Mouse (Mus musculus) right cerebral cortex, postnatal 10 days (tissue): ENCODE data around the gene Hspe1.

ENCODE experiments used
- DNase-seq, 2 experiments: peaks; one replicate each; pipeline ENCODE4 v3.0.0; 2021; ENCODE audit warnings: low spot score in 2 of 2

Gene Hspe1

GRCm38 (mm10) chr1:55134301-55134700 is 46.4 kb downstream of the Hspe1 start:
- no peak for DNase-seq

DNA sequence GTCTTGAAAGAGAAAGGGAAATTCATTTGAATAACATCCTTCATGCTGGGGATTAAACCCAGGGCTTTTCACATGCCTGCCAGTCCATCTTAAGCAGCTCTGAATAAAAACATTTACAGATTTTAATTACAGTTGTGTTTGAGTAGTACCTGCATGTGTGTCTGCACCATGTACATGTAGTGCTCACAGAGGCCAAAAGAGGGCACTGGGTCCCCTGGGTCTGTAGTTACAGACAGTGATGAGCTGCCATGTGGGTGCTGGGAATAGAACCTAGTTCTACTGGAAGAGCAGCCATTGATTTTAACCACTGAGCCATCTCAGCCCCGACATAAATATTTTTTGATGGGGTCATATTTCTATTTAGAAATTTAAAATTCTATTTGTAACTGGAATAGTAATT is 47.9 kb downstream of the Hspe1 start:
- DNase-seq = no peak
